Mouse (Mus musculus): Measurements from ENCODE around the gene Zfp683. TPM values are rescaled to one million over a fixed set of nuclear protein-coding genes. Genes with fewer than 3 reads are reported as not detected.
A peak's percentile ranks its signal among the peaks of the same experiment; 100 is the strongest.

Gene Zfp683
- polyA plus RNA-seq, 1 experiment from 2014 or later: not detected

- Histone ChIP-seq H3K9ac (replicated peaks; ENCODE audit: low read depth) (no peak overlapping the region), H3K27me3 (replicated peaks; ENCODE audit: insufficient read depth, low read length) (no peaks in the 10 kb centered on the region), H3K27ac (ENCODE audit: low read length) (no peak overlapping the region), H3K9me3 (ENCODE audit: low read length) (no peaks in the 10 kb centered on the region), H3K4me1 (ENCODE audit: insufficient read depth, low read depth, low read length) (no peaks in the 10 kb centered on the region), H3K4me3 (ENCODE audit: low read depth, low read length) (no peak overlapping the region), H3K36me3 (ENCODE audit: insufficient read depth, low read length) (no peaks in the 10 kb centered on the region), H3K4me2 (replicated peaks; ENCODE audit: low read depth, low read length) (no peak overlapping the region)
- TF ChIP-seq CTCF (IDR thresholded peaks at IDR 0.05) (no peak), EP300 (IDR thresholded peaks at IDR 0.05) (no peak)
- WGBS: 70% methylated on average over 4 of the region's 5 CpGs
- no peak for ATAC-seq
- no peak for DNase-seq (ENCODE audit: low spot score)
These were observed 6.0 kb upstream of the Zfp683 start for GRCm38 (mm10) chr4:134047648-134048047.

GRCm38 (mm10) chr4:134051912-134052311 is 1.7 kb upstream of the Zfp683 start:
- WGBS: 75% methylated on average over 5 of the region's 5 CpGs
- H3K4me3 ChIP-seq (ENCODE audit: low read depth, low read length): no peak overlapping the region
- H3K36me3 ChIP-seq (ENCODE audit: insufficient read depth, low read length): no peaks in the 10 kb centered on the region
- H3K27me3 ChIP-seq (replicated peaks; ENCODE audit: insufficient read depth, low read length): no peaks in the 10 kb centered on the region
- ATAC-seq (no peak), DNase-seq (ENCODE audit: low spot score) (no peak)
- no peak for TF ChIP-seq CTCF (IDR thresholded peaks at IDR 0.05)
- no peak overlapping the region for H3K4me2 ChIP-seq (replicated peaks; ENCODE audit: low read depth, low read length)
- H3K4me1 ChIP-seq (ENCODE audit: insufficient read depth, low read depth, low read length): no peaks in the 10 kb centered on the region
- H3K27ac ChIP-seq (ENCODE audit: low read length): no peak overlapping the region
- H3K9me3 ChIP-seq (ENCODE audit: low read length): no peaks in the 10 kb centered on the region
- no peak overlapping the region for H3K9ac ChIP-seq (replicated peaks; ENCODE audit: low read depth)

GRCm38 (mm10) chr4:134052560-134052959 is 1.1 kb upstream of the Zfp683 start:
- no peaks in the 10 kb centered on the region for H3K27me3 ChIP-seq (replicated peaks; ENCODE audit: insufficient read depth, low read length)
- H3K27ac ChIP-seq (ENCODE audit: low read length): no peak overlapping the region
- H3K4me1 ChIP-seq (ENCODE audit: insufficient read depth, low read depth, low read length): no peaks in the 10 kb centered on the region
- WGBS: 13% methylated on average over 8 of the region's 8 CpGs
- ATAC-seq: no peak; the same call in 1 of the 2 replicates
- TF ChIP-seq EP300 (IDR thresholded peaks at IDR 0.05): no peak
- no peak for TF ChIP-seq CTCF (IDR thresholded peaks at IDR 0.05)
- no peak overlapping the region for H3K4me2 ChIP-seq (replicated peaks; ENCODE audit: low read depth, low read length)
- no peaks in the 10 kb centered on the region for H3K9me3 ChIP-seq (ENCODE audit: low read length)
- H3K9ac ChIP-seq (replicated peaks; ENCODE audit: low read depth): no peak overlapping the region; the same call in 1 of the 2 replicates
- peak; percentile 46 for DNase-seq (ENCODE audit: low spot score)
- H3K36me3 ChIP-seq (ENCODE audit: insufficient read depth, low read length): no peaks in the 10 kb centered on the region
- H3K4me3 ChIP-seq (ENCODE audit: low read depth, low read length): no peak overlapping the region

GRCm38 (mm10) chr4:134058166-134058715 is 4.6 kb downstream of the Zfp683 start:
- Histone ChIP-seq H3K36me3 (ENCODE audit: insufficient read depth, low read length) (no peaks in the 10 kb centered on the region), H3K9ac (replicated peaks; ENCODE audit: low read depth) (no peak overlapping the region), H3K4me2 (replicated peaks; ENCODE audit: low read depth, low read length) (peak overlapping the region; percentile 39), H3K27me3 (replicated peaks; ENCODE audit: insufficient read depth, low read length) (no peaks in the 10 kb centered on the region), H3K27ac (ENCODE audit: low read length) (no peak overlapping the region), H3K4me3 (ENCODE audit: low read depth, low read length) (no peak overlapping the region), H3K4me1 (ENCODE audit: insufficient read depth, low read depth, low read length) (no peaks in the 10 kb centered on the region), H3K9me3 (ENCODE audit: low read length) (no peaks in the 10 kb centered on the region)
- ATAC-seq (no peak), DNase-seq (ENCODE audit: low spot score) (no peak)
- TF ChIP-seq EP300 (IDR thresholded peaks at IDR 0.05) (no peak), CTCF (IDR thresholded peaks at IDR 0.05) (no peak)
- 36% methylated on average over 14 of the region's 14 CpGs for WGBS

GRCm38 (mm10) chr4:134058908-134059307 is 5.3 kb downstream of the Zfp683 start:
- WGBS: 63% methylated on average over 6 of the region's 6 CpGs
- no peak overlapping the region for H3K27ac ChIP-seq (ENCODE audit: low read length)
- H3K4me1 ChIP-seq (ENCODE audit: insufficient read depth, low read depth, low read length): no peaks in the 10 kb centered on the region
- no peak for ATAC-seq
- TF ChIP-seq EP300 (IDR thresholded peaks at IDR 0.05) (no peak), CTCF (IDR thresholded peaks at IDR 0.05) (no peak)
- H3K27me3 ChIP-seq (replicated peaks; ENCODE audit: insufficient read depth, low read length): no peaks in the 10 kb centered on the region
- H3K9ac ChIP-seq (replicated peaks; ENCODE audit: low read depth): no peak overlapping the region
- H3K4me3 ChIP-seq (ENCODE audit: low read depth, low read length): no peak overlapping the region
- H3K4me2 ChIP-seq (replicated peaks; ENCODE audit: low read depth, low read length): no peak overlapping the region
- no peaks in the 10 kb centered on the region for H3K36me3 ChIP-seq (ENCODE audit: insufficient read depth, low read length)
- no peak for DNase-seq (ENCODE audit: low spot score)
- no peaks in the 10 kb centered on the region for H3K9me3 ChIP-seq (ENCODE audit: low read length)

- TF ChIP-seq EP300 (IDR thresholded peaks at IDR 0.05) (no peak), CTCF (IDR thresholded peaks at IDR 0.05) (no peak)
- Histone ChIP-seq H3K4me3 (ENCODE audit: low read depth, low read length) (no peak within 1 kb of the TSS), H3K36me3 (ENCODE audit: insufficient read depth, low read length) (no peaks in the 10 kb centered on the region), H3K4me2 (replicated peaks; ENCODE audit: low read depth, low read length) (no peak within 1 kb of the TSS), H3K27me3 (replicated peaks; ENCODE audit: insufficient read depth, low read length) (no peaks in the 10 kb centered on the region), H3K4me1 (ENCODE audit: insufficient read depth, low read depth, low read length) (no peaks in the 10 kb centered on the region), H3K9me3 (ENCODE audit: low read length) (no peaks in the 10 kb centered on the region), H3K9ac (replicated peaks; ENCODE audit: low read depth) (no peak within 1 kb of the TSS), H3K27ac (ENCODE audit: low read length) (0 out of 2 replicates have a peak within 1 kb of the TSS, but pooled peaks have one; percentile 2)
- WGBS: 42% methylated on average over 28 of the region's 28 CpGs
- no peak for ATAC-seq
- no peak for DNase-seq (ENCODE audit: low spot score)
These were observed 6.7 kb downstream of the Zfp683 start, which contains the start of gene Crybg2 for GRCm38 (mm10) chr4:134060135-134060865. Crybg2 (plus strand) TSS chr4:134060815.
